Comparison of ENCODE assay signal across 17 mouse cellular contexts in the genomic region with DNA sequence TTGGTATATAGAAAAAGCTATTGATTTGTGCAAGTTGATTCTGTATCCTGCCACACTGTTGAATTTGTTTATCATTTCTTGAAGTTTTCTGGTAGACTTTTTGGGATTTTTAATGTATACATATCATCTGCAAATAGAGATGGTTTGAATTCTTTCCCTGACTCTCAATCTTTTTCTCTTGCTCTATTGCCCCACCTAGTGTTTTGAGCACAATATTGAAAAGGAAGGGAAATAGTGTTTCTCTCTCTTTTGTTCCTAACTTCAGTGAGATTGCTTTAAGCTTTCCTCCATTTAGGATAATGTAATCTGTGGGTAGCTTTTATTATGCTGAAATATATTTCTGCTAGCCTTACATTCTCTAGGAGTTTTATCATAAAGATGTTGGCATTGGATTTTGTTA. TPM values are rescaled to one million over a fixed set of nuclear protein-coding genes. Genes with fewer than 3 reads are reported as not detected.
DNase-seq lines count a peak whose midpoint lies in the region; ATAC-seq and TF ChIP-seq lines count a peak whose summit lies in the region.
"Had no signal": no experiment of that assay in that cellular context is flagged by ENCODE, and none has a peak within 500 bp of the region (broad histone marks: within the 10 kb centered on the region; RNA-seq: fewer than 3 reads in every experiment).

No protein-coding gene starts in this region.

- peak; percentile 65 for ATAC-seq in frontal cortex, adult (ENCODE audit: low TSS enrichment)

- no peaks in the 10 kb centered on the region for H3K36me3 ChIP-seq in E14TG2a.4 (ENCODE audit: insufficient read depth, low read length)
- H3K36me3 ChIP-seq: embryonic facial prominence, embryonic 15.5 days; G1E; heart, embryonic 15.5 days; neural tube, embryonic 13.5 days had no signal

- H3K4me3 ChIP-seq in E14TG2a.4 (replicated peaks; ENCODE audit: low read length): no peak overlapping the region
- H3K4me3 ChIP-seq: embryonic facial prominence, embryonic 15.5 days; heart, embryonic 15.5 days; neural tube, embryonic 13.5 days had no signal

- H3K27me3 ChIP-seq in E14TG2a.4 (ENCODE audit: insufficient read depth, low read length): no peaks in the 10 kb centered on the region
- H3K27me3 ChIP-seq: embryonic facial prominence, embryonic 15.5 days; heart, embryonic 15.5 days; neural tube, embryonic 13.5 days had no signal

- H3K4me1 ChIP-seq in E14TG2a.4 (replicated peaks; ENCODE audit: low read depth, low read length): no peaks in the 10 kb centered on the region
- H3K4me1 ChIP-seq: embryonic facial prominence, embryonic 15.5 days; heart, embryonic 15.5 days; neural tube, embryonic 13.5 days had no signal

- intact Hi-C loops in left cerebral cortex, postnatal 14 days (cut with DNase I): loop anchor here (5.0 kb wide), 1 partner anchor 115 kb away; no protein-coding TSS in a partner anchor

- peaks cover 25% of the 10 kb centered on the region for H3K9me3 ChIP-seq in E14TG2a.4 (ENCODE audit: low read length)
- H3K9me3 ChIP-seq: embryonic facial prominence, embryonic 15.5 days; heart, embryonic 15.5 days had no signal

- DNase-seq in frontal cortex, postnatal 25 days (ENCODE audit: low spot score in 2 of 2): no peak
- DNase-seq in left cerebral cortex, postnatal 14 days (ENCODE audit: low spot score in 2 of 2): peak; percentile 2 to 4
- no peak for DNase-seq in left cerebral cortex, adult 18-20 months (ENCODE audit: low spot score in 2 of 2)
- peak; percentile 1 for DNase-seq in brain, adult 2 months (ENCODE audit: low read depth, low spot score)
- DNase-seq in thymus, postnatal 36 days: no peak
- DNase-seq: cerebellum, adult 11-12 months; heart, adult 11 months had no signal

- peak; percentile 27 for TF ChIP-seq CTCF in E14TG2a.4 (conservative IDR thresholded peaks at IDR 0.05; ENCODE audit: low read length)

RNA-seq across cellular contexts. Expression of a gene that starts 20.1 kb away (rescaled TPM):
- not detected for total RNA-seq in left cerebral cortex, postnatal 14 days (2021)
- not detected for total RNA-seq in left cerebral cortex, adult 18-20 months (2021)
- total RNA-seq: layer of hippocampus, adult 18-20 months; left cerebral cortex, postnatal 25 days; megakaryocyte-erythroid progenitor cell, adult 5-6 weeks; monocyte, adult 5-6 weeks had no signal

RNA-seq across cellular contexts. Expression of a gene that starts 33.6 kb away (rescaled TPM):
- not detected for total RNA-seq in left cerebral cortex, postnatal 14 days (2021)
- total RNA-seq in left cerebral cortex, adult 18-20 months (2021): not detected
- total RNA-seq: G1E; layer of hippocampus, adult 18-20 months; left cerebral cortex, postnatal 25 days; megakaryocyte-erythroid progenitor cell, adult 5-6 weeks; monocyte, adult 5-6 weeks had no signal

RNA-seq across cellular contexts. Expression of a gene that starts 59.3 kb away (rescaled TPM):
- not detected for total RNA-seq in left cerebral cortex, postnatal 14 days (2021)
- not detected for total RNA-seq in left cerebral cortex, adult 18-20 months (2021)
- total RNA-seq: G1E; layer of hippocampus, adult 18-20 months; left cerebral cortex, postnatal 25 days; megakaryocyte-erythroid progenitor cell, adult 5-6 weeks; monocyte, adult 5-6 weeks had no signal

Comparison
In these comparisons a context has a peak if more than half of its experiments do, and no peak if none do; other contexts are left out.
1. DNase-seq: peak in left cerebral cortex, postnatal 14 days (2 of 2) and brain, adult 2 months (single experiment); none in frontal cortex, postnatal 25 days (0 of 2), left cerebral cortex, adult 18-20 months (0 of 2) and thymus, postnatal 36 days (0 of 2).